Mouse (Mus musculus) heart, postnatal 0 days (tissue): ENCODE measurements around the gene Olfr1036. TPM values are rescaled to one million over a fixed set of nuclear protein-coding genes. Genes with fewer than 3 reads are reported as not detected.
"Not testable (repeated sequence)": the region's sequence is repeated elsewhere in the genome, so short reads cannot be mapped to it uniquely, and the experiment has no call there.

ENCODE experiments used
- ATAC-seq: fragments of 200-750 bp; cut with Nextera tagmentation; 2 replicates; pipeline ENCODE4 v1.8.0; 2017; ENCODE audit warnings: low read depth, moderate number of reproducible peaks, moderate library complexity; ENCODE audit not compliant: insufficient read depth
- DNase-seq: peaks from one replicate; pipeline ENCODE4 v3.0.0-alpha.2; 2016; ENCODE audit warnings: low spot score
- H3K27ac ChIP-seq: fragments of 300-500 bp; sonication (generic); 2 replicates; pipeline ENCODE4 v1.5.1; 2014; ENCODE audit warnings: low read depth, mild to moderate bottlenecking
- H3K27me3 ChIP-seq: fragments of 300-500 bp; sonication (generic); 2 replicates; pipeline ENCODE4 v1.6.1; 2014; ENCODE audit warnings: low read length, mixed read lengths; ENCODE audit not compliant: control insufficient read depth, insufficient read depth
- H3K36me3 ChIP-seq: fragments of 300-500 bp; sonication (generic); replicated peaks from 2 replicates; pipeline ENCODE4 v1.6.1; 2014; ENCODE audit warnings: low read length, mixed read lengths; ENCODE audit not compliant: control insufficient read depth, insufficient read depth
- H3K4me1 ChIP-seq: fragments of 300-500 bp; sonication (generic); 2 replicates; pipeline ENCODE4 v1.6.1; 2014; ENCODE audit warnings: antibody characterized with exemption; ENCODE audit not compliant: control insufficient read depth, insufficient read depth
- H3K4me2 ChIP-seq: fragments of 300-500 bp; sonication (generic); 2 replicates; pipeline ENCODE4 v1.6.1; 2014; ENCODE audit warnings: low read depth, mild to moderate bottlenecking, low read length, moderate library complexity
- H3K4me3 ChIP-seq: fragments of 300-500 bp; sonication (generic); 2 replicates; pipeline ENCODE4 v1.5.1; 2014; ENCODE audit warnings: low read depth, low read length
- H3K9ac ChIP-seq: fragments of 300-500 bp; sonication (generic); replicated peaks from 2 replicates; pipeline ENCODE4 v1.6.1; 2014; ENCODE audit warnings: low read depth, low read length, mixed read lengths
- H3K9me3 ChIP-seq: fragments of 300-500 bp; sonication (generic); replicated peaks from 2 replicates; pipeline ENCODE4 v1.6.1; 2016; ENCODE audit warnings: low read length; ENCODE audit not compliant: control insufficient read depth
- CTCF ChIP-seq: IDR thresholded peaks from 2 replicates; pipeline ENCODE4 v1.5.1; 2016; ENCODE audit warnings: antibody characterized with exemption, control low read depth, low read depth
- EP300 ChIP-seq: IDR thresholded peaks from 2 replicates; pipeline ENCODE4 v1.6.1; 2016; ENCODE audit warnings: antibody characterized with exemption, low read depth
- WGBS: fragments of 180-500 bp; shearing (Covaris S2); extraction: QIAGEN DNeasy Blood & Tissue Kit; methylation state at CpG from one replicate; pipeline ENCODE4 v1.1.7; 2014; 5-methylcytosine and 5-hydroxymethylcytosine counted together
- polyA plus RNA-seq: library from polyadenylated mRNA; unstranded; fragments of >200 nt; fragmentation: Nextera tagmentation; extraction: Ambion mirVana; gene quantifications from 2 replicates; pipeline ENCODE4 v1.2.1, GENCODE M21; 2015
- total RNA-seq: library from RNA; depleted of rRNA; stranded (reverse); fragments of >200 nt; gene quantifications from 2 replicates; pipeline ENCODE4 v1.2.3, GENCODE M21; 2014; ENCODE audit warnings: low replicate concordance; rRNA removed

The Olfr1036 gene
- total RNA-seq = not detected in 2 replicates
- polyA plus RNA-seq = not detected in 2 replicates

DNA sequence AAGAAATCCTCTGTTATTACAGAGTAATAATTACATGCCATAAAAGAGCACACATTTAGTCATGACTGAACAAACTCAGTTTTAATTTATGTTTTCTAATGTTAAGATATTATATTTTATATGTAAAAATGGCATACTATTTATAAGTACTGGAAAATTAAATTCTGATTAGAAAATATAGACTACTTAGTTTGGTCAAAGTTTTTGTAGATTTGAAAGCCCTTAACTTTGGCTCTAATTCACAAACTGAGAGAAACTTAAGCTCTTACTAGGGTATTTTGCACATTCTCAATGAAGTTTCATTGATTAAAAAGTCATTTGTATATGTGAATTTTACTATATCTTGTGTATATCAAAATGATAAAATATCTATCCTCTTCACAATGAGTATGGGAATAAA is at the start of gene Olfr1036:
Gene Olfr1036 (plus strand): TSS at position 301 of the 400 bp plus-strand sequence.
- not testable (repeated sequence) for H3K36me3 ChIP-seq, H3K27me3 ChIP-seq, DNase-seq, H3K27ac ChIP-seq, H3K4me3 ChIP-seq, H3K4me2 ChIP-seq, H3K4me1 ChIP-seq, ATAC-seq, H3K9ac ChIP-seq, H3K9me3 ChIP-seq

DNA sequence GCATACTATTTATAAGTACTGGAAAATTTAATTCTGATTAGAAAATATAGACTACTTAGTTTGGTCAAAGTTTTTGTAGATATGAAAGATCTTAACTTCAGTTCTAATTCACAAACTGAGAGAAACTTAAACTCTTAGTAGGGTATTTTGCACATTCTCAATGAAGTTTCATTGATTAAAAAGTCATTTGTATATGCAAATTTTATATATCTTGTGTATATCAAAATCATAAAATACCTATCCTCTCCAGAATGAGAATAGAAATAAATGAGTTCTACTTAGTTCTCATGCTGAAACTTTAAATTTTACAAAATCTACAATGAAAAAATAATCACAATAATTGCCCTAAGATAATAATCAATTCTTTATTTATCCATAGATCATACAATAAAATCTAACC is 28.2 kb upstream of the Olfr1036 start, which contains the start of gene Olfr1034:
Gene Olfr1034 (plus strand): TSS at position 301 of the 400 bp plus-strand sequence.
- no peak for ATAC-seq
- H3K9me3 ChIP-seq = no peaks in the 10 kb centered on the region
- H3K9ac ChIP-seq = no peak within 1 kb of the TSS
- H3K4me3 ChIP-seq = no peak within 1 kb of the TSS
- no peaks in the 10 kb centered on the region for H3K27me3 ChIP-seq
- no peak for DNase-seq
- no peak for TF ChIP-seq CTCF
- TF ChIP-seq EP300 = no peak
- H3K36me3 ChIP-seq = no peaks in the 10 kb centered on the region
- H3K4me1 ChIP-seq = no peaks in the 10 kb centered on the region
- H3K27ac ChIP-seq = no peak within 1 kb of the TSS
- H3K4me2 ChIP-seq = no peak within 1 kb of the TSS

DNA sequence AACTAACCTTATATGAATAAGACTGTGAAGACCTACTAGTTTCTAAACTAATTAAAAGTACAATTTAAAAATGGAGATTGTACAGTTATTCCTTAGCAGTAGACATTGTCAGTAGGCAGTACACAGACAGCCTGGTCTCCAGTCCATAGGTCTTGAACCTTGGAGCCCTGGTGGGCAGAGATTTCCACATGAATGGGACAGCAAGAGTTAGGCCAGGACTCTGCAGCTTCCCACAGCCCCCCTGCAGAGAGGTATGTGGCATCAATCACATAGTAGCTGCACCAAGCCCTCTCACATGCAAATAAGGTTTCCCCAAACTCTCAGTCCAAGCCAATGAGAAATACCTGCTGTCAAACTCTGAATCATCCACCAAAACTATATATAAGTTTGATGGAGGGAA is 23.0 kb upstream of the Olfr1036 start:
- not testable (repeated sequence) for H3K27me3 ChIP-seq, H3K36me3 ChIP-seq, H3K4me3 ChIP-seq, H3K9me3 ChIP-seq, ATAC-seq, DNase-seq, H3K4me1 ChIP-seq, H3K9ac ChIP-seq, H3K27ac ChIP-seq, H3K4me2 ChIP-seq

DNA sequence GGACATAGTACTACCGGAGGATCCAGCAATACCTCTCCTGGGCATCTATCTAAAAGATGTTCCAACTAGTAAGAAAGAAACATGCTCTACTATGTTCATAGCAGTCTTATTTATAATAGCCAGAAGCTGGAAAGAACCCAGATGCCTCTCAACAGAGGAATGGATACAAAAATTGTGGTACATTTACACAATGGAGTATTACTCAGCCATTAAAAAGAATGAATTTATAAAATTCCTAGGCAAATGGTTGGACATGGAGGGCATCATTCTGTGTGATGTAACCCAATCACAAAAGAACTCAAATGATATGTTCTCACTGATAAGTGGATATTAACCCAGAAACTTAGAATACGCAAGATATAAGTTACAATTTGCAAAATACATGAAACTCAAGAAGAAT is 10.0 kb upstream of the Olfr1036 start:
- not testable (repeated sequence) for H3K4me2 ChIP-seq, H3K36me3 ChIP-seq, H3K27ac ChIP-seq, H3K9ac ChIP-seq, ATAC-seq, H3K9me3 ChIP-seq, DNase-seq, H3K27me3 ChIP-seq, H3K4me1 ChIP-seq, H3K4me3 ChIP-seq
- WGBS = 96% methylated on average over 2 of the region's 2 CpGs

DNA sequence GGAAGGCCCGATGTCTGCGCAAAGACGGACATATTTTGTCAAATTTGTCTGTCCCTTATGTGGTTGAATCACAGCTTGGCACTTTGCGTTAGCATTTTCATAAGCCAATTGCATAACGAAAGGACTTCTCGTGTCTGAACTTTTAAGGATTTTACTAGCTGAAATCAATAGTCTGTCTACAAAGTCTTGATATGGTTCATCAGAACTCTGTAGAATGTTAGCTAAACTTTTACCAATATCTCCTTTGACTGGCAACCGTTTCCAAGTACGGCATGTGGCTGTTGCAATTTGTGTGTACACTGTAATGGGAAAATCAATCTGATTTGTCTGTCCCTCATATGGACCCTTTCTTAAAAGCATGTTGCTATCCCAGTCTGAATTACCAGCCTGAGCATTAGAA is 3.6 kb upstream of the Olfr1036 start:
- H3K4me3 ChIP-seq = no peak overlapping the region
- TF ChIP-seq EP300 = no peak
- TF ChIP-seq CTCF = no peak
- WGBS = 89% methylated on average over 8 of the region's 8 CpGs
- no peak overlapping the region for H3K4me2 ChIP-seq
- no peaks in the 10 kb centered on the region for H3K4me1 ChIP-seq
- no peak overlapping the region for H3K27ac ChIP-seq
- H3K27me3 ChIP-seq = no peaks in the 10 kb centered on the region
- ATAC-seq (no peak), DNase-seq (no peak)
- no peaks in the 10 kb centered on the region for H3K36me3 ChIP-seq
- no peaks in the 10 kb centered on the region for H3K9me3 ChIP-seq
- H3K9ac ChIP-seq = no peak overlapping the region

DNA sequence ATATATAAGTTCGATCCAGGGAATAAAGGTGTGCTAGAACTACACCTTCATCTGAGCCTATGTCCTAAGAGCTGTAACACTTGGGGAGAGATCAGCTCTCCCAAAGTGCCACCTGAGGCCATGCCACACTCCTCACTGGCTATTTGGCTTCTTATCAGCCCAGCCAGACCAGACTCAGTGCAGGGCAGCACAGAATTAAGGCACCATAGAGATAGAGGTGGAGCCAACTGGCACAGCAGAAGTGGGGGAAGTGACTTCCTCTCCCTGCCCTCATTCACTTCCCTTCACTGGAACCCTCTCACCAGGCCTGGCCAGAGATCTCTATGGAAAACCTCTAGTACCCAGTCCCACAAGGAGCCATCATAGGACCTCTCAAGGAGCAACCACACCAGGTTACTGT is 6.7 kb downstream of the Olfr1036 start:
- not testable (repeated sequence) for H3K4me1 ChIP-seq, H3K4me3 ChIP-seq, H3K4me2 ChIP-seq, H3K27ac ChIP-seq, H3K36me3 ChIP-seq, H3K27me3 ChIP-seq, H3K9me3 ChIP-seq, DNase-seq, H3K9ac ChIP-seq, ATAC-seq
- 65% methylated on average over 1 of the region's 1 CpGs for WGBS
